Mouse (Mus musculus): Measurements from ENCODE around the gene Gm45837.
A peak's percentile ranks its signal among the peaks of the same experiment; 100 is the strongest.
"Not testable (repeated sequence)": the region's sequence is repeated elsewhere in the genome, so short reads cannot be mapped to it uniquely, and the experiment has no call there.

Gm45837 gene

DNA sequence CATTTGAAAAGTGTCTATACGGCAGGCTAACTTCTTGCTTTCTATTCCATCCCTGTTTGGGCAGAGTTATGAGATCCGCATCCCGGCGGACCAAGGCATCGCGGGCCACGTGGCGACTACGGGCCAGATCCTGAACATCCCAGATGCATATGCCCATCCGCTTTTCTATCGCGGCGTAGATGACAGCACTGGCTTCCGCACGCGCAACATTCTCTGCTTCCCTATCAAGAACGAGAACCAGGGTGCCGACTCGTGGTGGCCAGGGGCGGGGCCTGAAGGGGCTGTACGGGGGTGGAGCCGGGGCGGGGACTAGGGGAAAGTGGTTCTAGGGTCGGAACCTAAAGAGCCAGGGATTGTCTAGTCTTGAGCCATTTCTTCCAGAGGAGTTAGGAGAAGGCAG, 93.8 kb downstream of the Gm45837 start:
- DNase-seq = peak in 1 of 2 experiments; percentile 53

GRCm38 (mm10) chr7:101509212-101509611, 98.5 kb downstream of the Gm45837 start:
- DNase-seq = no peak

GRCm38 (mm10) chr7:101513655-101514054, 103.0 kb downstream of the Gm45837 start:
- no peak for DNase-seq

GRCm38 (mm10) chr7:101514768-101515167, 104.1 kb downstream of the Gm45837 start:
- DNase-seq = no peak

- no peak for DNase-seq
These were observed 104.6 kb downstream of the Gm45837 start for GRCm38 (mm10) chr7:101515295-101515694.

DNA sequence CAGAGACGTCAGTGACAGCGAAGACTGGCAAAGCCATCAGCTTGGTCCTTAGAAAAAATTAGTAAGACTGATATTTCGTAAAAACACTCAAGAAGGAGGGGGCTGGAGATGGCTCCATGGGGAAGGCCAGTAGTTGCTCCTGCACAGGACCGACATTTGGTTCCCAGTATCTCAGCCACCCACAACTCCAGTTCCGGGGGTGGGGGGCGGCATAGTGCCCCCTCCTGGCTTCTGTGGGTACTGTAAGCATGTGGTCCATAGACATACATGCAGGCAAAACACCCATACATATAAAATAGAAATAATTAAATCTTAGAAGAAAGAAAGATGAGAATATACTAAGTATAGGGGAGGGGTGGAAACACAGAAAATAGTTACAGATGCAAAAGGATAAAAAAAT, 105.8 kb downstream of the Gm45837 start:
- no peak for DNase-seq

DNA sequence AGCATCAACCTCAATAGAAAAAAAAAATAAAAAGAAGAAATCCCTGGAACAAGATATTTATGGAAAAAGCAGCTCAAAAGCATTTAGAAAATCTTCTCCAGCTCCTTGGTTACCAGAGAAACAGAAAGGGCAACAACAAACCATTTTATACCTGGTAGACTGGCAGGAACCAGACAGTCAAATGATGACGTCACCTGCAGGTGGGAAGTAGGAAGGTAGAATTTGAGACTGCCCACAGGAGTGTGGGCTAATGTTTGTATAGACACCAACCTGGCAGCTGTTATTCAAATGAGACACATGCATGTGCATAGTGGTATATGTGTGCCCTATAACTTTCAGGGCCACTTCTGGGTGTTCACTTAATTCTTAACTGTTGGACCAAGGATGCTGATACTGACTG, 111.0 kb downstream of the Gm45837 start:
- DNase-seq = no peak

GRCm38 (mm10) chr7:101523205-101523604, 112.5 kb downstream of the Gm45837 start:
- no peak for DNase-seq

DNA sequence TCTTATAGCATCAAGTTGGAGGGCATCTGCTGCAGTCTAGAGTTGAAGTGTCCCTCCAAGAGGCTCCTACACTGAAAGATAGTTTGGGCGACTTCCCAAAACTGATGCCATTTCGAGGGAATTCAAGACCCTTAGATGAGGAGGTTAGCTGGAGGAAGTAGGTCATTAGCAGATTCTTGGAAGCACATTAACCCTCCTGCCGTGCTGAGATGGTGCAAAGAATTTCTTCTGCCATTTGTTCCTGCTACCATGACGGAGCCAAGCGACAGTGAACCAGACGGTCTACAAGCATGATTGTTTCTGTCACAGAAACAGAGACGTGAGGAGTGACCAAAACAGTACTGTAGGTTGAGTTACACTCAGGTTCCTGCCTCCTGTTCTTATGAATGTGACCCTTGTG, 115.8 kb downstream of the Gm45837 start:
- no peak for DNase-seq

GRCm38 (mm10) chr7:101534428-101534827, 123.7 kb downstream of the Gm45837 start:
- no peak for DNase-seq

DNA sequence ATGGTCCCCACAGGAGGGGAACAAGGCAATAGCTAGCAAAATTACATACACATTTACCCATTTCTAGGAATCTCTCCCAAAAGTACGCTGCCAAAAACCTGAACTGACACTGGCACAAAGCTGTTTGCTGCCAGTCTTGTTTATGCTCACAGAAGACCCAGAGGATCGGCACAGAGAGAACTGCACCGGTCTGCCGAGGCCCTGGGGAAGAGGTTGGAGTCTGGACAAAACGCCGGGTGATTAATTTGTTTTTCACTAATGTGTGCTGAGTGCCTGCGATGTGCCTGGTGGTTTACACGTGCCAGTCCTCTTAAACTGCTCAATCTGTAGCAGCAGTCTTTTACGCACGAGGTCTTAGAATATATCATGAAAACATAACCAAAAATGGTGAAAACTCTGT, 124.4 kb downstream of the Gm45837 start:
- DNase-seq = no peak

DNA sequence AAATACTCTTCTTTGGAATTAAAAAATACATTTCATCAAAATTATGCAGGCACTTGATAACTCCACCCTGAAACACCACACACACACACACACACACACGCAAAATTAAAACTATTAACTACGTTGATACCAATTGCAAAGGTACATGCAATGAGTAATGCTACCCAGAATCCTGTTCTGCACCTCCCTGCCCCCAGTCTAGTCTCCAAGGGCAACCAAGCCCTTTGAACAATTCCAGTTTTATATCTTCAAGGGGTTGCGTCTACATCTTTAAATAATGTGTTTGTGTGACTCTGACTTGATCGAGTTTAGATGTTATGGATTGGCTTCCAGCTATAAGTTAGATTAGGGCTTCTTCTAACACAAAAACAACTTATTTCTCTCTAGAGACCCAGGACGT, 124.8 kb downstream of the Gm45837 start:
- no peak for DNase-seq

GRCm38 (mm10) chr7:101537541-101537940, 126.9 kb downstream of the Gm45837 start:
- DNase-seq = no peak

- peak; percentile 20 to 44 for DNase-seq
These were observed 127.7 kb downstream of the Gm45837 start for GRCm38 (mm10) chr7:101538141-101538933.

GRCm38 (mm10) chr7:101539774-101540173, 129.1 kb downstream of the Gm45837 start:
- no peak for DNase-seq

DNA sequence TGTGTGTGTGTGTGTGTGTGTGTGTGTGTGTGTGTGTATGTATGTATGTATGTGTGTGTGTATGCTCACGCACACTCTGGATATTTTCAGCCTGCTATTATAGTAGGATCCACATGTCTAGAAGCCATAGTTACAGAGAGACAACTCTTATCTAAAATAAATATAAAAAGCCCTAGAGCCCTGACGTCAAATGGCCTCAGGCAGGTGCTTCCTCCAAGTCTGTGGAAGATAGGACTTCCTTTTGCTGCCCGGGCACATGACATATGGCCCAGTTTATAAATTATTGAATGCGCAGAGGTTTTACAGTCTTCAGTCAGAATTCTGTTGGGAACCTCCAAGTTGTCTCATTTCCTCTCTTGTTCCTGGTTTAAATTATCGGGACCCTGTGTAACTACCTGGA, 130.0 kb downstream of the Gm45837 start:
- no peak for DNase-seq

DNA sequence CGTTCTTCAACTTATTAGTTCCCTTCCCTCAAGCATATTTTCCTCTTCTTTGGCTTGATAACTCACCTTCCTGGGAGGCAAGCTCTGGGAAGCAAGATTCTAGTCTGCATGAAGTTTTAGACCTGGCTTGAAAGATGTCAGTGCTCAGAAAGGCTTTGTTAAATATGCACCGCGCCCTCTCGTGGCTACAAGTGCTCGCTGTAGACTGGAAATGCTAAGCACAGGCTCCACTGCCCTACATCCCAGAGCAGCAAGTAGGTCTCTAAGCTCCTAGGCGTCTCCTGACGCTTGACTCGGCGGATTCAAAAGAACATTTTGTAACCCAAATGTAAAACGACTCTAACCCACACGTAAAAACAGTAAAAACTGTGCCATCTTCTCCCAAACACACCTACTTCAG, 130.4 kb downstream of the Gm45837 start:
- DNase-seq = peak; percentile 72 to 87

DNA sequence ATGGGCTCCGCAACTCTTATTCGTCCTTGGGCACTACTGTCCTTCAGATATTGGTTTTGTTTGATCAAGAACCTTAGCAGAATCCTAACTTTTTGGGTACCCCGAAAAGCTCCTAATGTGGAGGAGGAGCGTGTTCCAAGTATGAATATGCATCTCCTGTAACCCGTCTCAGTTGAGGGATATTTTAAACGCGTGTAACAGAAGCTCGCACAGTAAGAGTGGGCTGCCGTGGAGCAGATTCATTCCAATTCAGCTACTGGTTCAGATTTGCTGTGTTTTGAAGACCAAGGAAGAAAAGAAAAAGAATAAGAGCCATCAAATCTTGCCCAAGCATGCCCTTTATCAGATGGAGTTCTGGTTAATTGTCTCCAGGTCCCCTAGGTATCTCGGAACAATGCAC, 131.0 kb downstream of the Gm45837 start:
- no peak for DNase-seq

DNA sequence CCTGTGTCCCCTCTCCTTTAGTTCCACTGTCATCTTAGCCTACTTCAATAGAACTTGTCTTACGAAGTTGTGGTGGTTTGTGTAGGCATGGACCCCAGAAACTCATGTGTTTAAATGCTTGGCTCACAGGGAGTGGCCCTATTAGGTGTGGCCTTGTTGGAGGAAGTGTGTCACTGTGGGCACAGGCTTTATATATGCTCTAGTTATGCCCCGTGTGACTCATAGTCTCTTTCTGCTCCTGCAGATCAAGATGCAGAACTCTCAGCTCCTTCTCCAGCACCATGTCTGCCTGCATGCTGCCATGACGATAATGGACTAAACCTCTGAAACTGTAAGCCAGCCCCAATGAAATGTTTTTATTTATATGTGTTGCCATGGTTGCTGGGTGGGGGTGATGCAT, 137.0 kb downstream of the Gm45837 start:
- no peak for DNase-seq

GRCm38 (mm10) chr7:101549266-101549665, 138.6 kb downstream of the Gm45837 start:
- DNase-seq = no peak

- DNase-seq = no peak
These were observed 140.2 kb downstream of the Gm45837 start for GRCm38 (mm10) chr7:101550686-101551485.

GRCm38 (mm10) chr7:101551530-101551929, 140.8 kb downstream of the Gm45837 start:
- DNase-seq = no peak

DNA sequence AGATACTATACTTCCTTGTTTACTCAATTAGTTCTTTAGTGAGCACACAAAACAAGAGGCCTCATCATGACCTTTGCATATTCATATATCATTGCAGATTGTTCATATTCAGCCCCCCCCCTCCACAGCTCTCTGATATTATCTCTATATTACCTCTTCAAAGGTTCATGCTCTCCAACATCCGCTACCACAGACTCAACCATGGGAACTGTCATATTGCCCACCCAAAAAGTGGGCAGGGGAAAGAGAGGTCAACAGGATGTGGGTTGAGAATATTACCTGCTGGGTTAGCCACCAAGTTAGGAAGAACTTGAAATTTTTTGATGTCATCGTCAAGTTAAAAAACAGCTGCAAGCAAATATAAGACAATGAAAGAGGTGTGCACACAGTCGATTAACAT, 144.8 kb downstream of the Gm45837 start:
- not testable (repeated sequence) for DNase-seq

DNA sequence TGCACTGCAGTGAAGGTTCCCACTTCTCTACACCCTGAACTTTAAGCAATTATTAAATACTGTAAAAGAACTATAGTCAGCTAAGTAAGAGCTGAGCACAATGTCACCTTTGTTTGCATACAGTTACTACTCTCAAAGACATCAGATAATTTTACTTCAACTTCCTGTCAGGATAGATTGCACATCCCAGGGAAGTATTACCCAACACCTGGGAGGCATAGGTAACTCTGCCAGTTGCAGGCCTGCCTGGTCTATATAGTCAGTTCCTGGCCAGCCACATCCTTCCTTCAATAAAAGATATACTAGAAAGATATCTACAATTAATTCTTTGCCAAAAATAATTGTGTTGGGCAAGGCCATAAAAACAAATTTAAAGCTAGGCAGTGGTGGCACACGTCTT, 146.7 kb downstream of the Gm45837 start:
- no peak for DNase-seq
